Mouse (Mus musculus) cerebellum, adult 2 months (tissue): ENCODE measurements around the gene Ctsw. TPM values are rescaled to one million over a fixed set of nuclear protein-coding genes. Genes with fewer than 3 reads are reported as not detected.

Experiments used
- DNase-seq, 2 experiments: peaks; one replicate each; pipeline ENCODE4 v3.0.0; 2021
- H3K27ac ChIP-seq: fragments of 200-500 bp; 2 replicates; pipeline ENCODE4 v1.5.1; 2012; ENCODE audit warnings: low read length, control low read depth, inconsistent platforms; ENCODE audit not compliant: insufficient read depth
- H3K27me3 ChIP-seq: fragments of 200-500 bp; 2 replicates; pipeline ENCODE4 v1.6.1; 2012; ENCODE audit warnings: inconsistent platforms, mild to moderate bottlenecking, low read length, moderate library complexity; ENCODE audit not compliant: control insufficient read depth, insufficient read depth
- H3K4me1 ChIP-seq: fragments of 200-500 bp; 2 replicates; pipeline ENCODE4 v1.6.1; 2011; ENCODE audit warnings: low read length; ENCODE audit not compliant: control insufficient read depth, insufficient read depth
- H3K4me3 ChIP-seq: fragments of 200-500 bp; replicated peaks from 2 replicates; pipeline ENCODE3; 2011; ENCODE audit warnings: mild to moderate bottlenecking, low read depth, low read length, control low read depth; ENCODE audit not compliant: insufficient read depth
- POLR2A ChIP-seq: fragments of 200-500 bp; IDR thresholded peaks from 2 replicates; pipeline ENCODE4 v1.6.1; 2011; ENCODE audit warnings: low read length, control low read depth, borderline replicate concordance; ENCODE audit not compliant: insufficient read depth
- WGBS: fragments of 180-500 bp; shearing (Covaris S2); methylation state at CpG from one replicate; pipeline ENCODE4 v1.1.7; 2018; 5-methylcytosine and 5-hydroxymethylcytosine counted together
- polyA plus RNA-seq: library from polyadenylated mRNA; depleted of rRNA; stranded (reverse); fragments of >200 nt; gene quantifications from 2 replicates; pipeline ENCODE4 v1.2.3, GENCODE M21; 2012; rRNA removed

Ctsw gene
- polyA plus RNA-seq, 1 experiment: 1.5 TPM

DNA sequence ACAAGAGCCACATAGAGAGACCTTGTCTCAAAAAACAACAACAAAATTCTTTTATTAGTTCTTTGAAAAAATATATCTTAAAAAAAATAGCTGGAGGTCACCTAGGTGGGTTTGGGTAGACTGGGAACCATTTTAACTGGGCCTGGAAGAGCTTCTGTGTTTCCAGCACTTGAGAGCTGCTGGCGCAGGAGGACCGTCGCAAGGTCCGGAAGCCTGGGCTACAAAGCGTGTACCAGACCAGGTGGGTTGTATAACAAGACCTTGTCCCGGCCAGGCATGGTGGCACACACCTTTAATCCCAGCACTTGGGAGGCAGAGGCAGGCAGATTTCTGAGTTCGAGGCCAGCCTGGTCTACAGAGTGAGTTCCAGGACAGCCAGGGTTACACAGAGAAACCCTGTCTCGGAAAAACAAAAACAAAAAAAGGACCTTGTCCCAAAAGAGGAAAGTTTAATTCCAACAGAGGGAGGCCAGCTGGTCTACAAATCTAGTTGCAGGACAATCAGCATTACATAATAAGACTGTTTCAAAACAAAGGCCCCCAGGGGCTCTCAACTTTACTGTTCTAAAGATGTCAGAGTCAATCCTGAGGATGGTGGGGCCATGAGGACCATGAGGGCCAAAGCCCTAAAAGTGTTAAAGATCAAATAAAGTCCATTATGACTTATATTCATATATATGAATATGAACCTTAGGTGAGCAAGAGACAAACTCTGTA is 49.4 kb downstream of the Ctsw start:
- WGBS: 95% methylated on average over 8 of the region's 8 CpGs

More for the DNA sequence above, 49.4 kb downstream of the Ctsw start:
- DNase-seq: no peak
- no peaks in the 10 kb centered on the region for H3K27me3 ChIP-seq
- H3K4me3 ChIP-seq: no peak overlapping the region
- TF ChIP-seq POLR2A: no peak
- peaks cover 20% of the 10 kb centered on the region for H3K4me1 ChIP-seq
- no peak overlapping the region for H3K27ac ChIP-seq

Other genes starting within 250 kb of the Ctsw start
- 26.7 and 28.0 TPM in 2 replicates for gene Pacs1, start 195.4 kb downstream of the Ctsw start, polyA plus RNA-seq
- 175 and 181 TPM in 2 replicates for gene Sf3b2, start 173.1 kb downstream of the Ctsw start, polyA plus RNA-seq
- gene Gal3st3, start 170.2 kb downstream of the Ctsw start, polyA plus RNA-seq: 49.2 and 55.9 TPM in 2 replicates
- not detected in 2 replicates for gene Catsper1, start 132.8 kb downstream of the Ctsw start, polyA plus RNA-seq
- 15.4 and 19.0 TPM in 2 replicates for gene Cst6, start 118.9 kb downstream of the Ctsw start, polyA plus RNA-seq
- gene Eif1ad, start 101.8 kb downstream of the Ctsw start, polyA plus RNA-seq: 28.0 and 30.6 TPM in 2 replicates
- 88.7 and 96.0 TPM in 2 replicates for gene Banf1, start 101.3 kb downstream of the Ctsw start, polyA plus RNA-seq
- gene Sart1, start 79.8 kb downstream of the Ctsw start, polyA plus RNA-seq: 77.5 and 86.5 TPM in 2 replicates
- 0.21 TPM in 1 of 2 replicates, not detected in the other for gene Tsga10ip, start 66.0 kb downstream of the Ctsw start, polyA plus RNA-seq
- gene Drap1, start 43.5 kb downstream of the Ctsw start, polyA plus RNA-seq: 281 and 309 TPM in 2 replicates
- gene AI837181, start 43.4 kb downstream of the Ctsw start, polyA plus RNA-seq: 130 and 134 TPM in 2 replicates
- gene Fosl1, start 21.0 kb downstream of the Ctsw start, polyA plus RNA-seq: not detected in 2 replicates
- gene Ccdc85b, start 10.6 kb downstream of the Ctsw start, polyA plus RNA-seq: 31.0 and 32.5 TPM in 2 replicates
- gene Fibp, start 7.9 kb downstream of the Ctsw start, polyA plus RNA-seq: 140 and 146 TPM in 2 replicates
- 43.3 and 43.4 TPM in 2 replicates for gene Efemp2, start 5.4 kb upstream of the Ctsw start, polyA plus RNA-seq
- 94.2 and 115 TPM in 2 replicates for gene Mus81, start 19.9 kb upstream of the Ctsw start, polyA plus RNA-seq
- gene Cfl1, start 21.9 kb upstream of the Ctsw start, polyA plus RNA-seq: 1,135 and 1,193 TPM in 2 replicates
- gene 1700020D05Rik, start 35.3 kb upstream of the Ctsw start, polyA plus RNA-seq: 6.7 and 6.8 TPM in 2 replicates
- gene Snx32, start 42.0 kb upstream of the Ctsw start, polyA plus RNA-seq: 176 and 185 TPM in 2 replicates
- 0.05 TPM in 1 of 2 replicates, not detected in the other for gene Ovol1, start 92.1 kb upstream of the Ctsw start, polyA plus RNA-seq
- 5.1 and 5.6 TPM in 2 replicates for gene Ap5b1, start 99.5 kb upstream of the Ctsw start, polyA plus RNA-seq
- gene Rnaseh2c, start 133.4 kb upstream of the Ctsw start, polyA plus RNA-seq: 79.1 and 83.5 TPM in 2 replicates
- 139 and 143 TPM in 2 replicates for gene Kat5, start 141.7 kb upstream of the Ctsw start, polyA plus RNA-seq
- 39.0 and 40.3 TPM in 2 replicates for gene Rela, start 169.0 kb upstream of the Ctsw start, polyA plus RNA-seq
- 12.4 and 14.8 TPM in 2 replicates for gene Sipa1, start 195.2 kb upstream of the Ctsw start, polyA plus RNA-seq
- 28.6 and 29.7 TPM in 2 replicates for gene Map3k11, start 220.2 kb upstream of the Ctsw start, polyA plus RNA-seq
- 65.0 and 65.1 TPM in 2 replicates for gene Pcnx3, start 220.4 kb upstream of the Ctsw start, polyA plus RNA-seq
- gene Kcnk7, start 235.9 kb upstream of the Ctsw start, polyA plus RNA-seq: 0.13 and 0.24 TPM in 2 replicates